Mouse (Mus musculus): ENCODE measurements at regions not wholly inside any gene's neighbourhood (a gene's known extent, or its start where the extent isn't known, plus 50 kb on each side); places are given as distances from the start of the nearest gene placed in this dataset.

DNA sequence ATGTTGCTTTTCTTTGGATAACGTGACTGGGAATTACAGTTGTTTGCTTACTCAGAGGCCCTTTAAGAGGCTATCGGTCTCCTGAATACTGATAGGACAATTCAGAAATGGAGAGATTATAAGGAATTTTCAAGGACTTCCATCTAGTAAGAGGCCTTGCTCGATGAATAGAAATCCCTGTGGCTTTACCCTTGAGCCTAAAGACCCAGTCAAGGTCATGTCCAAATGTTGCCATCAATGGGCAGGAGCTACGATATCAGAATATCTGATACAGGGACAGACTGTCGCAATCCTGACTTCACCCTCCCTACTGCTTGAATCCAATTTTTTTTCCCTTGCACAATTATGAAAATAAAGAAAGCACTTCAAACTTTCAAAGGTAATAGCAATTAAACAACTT lies 85.5 kb upstream of the Egflam start:
- H3K36me3 ChIP-seq (ENCODE audit: control insufficient read depth in 1 of 2, insufficient read depth in 2 of 2, low read length in 2 of 2), result no peaks in the 10 kb centered on the region
- H3K4me1 ChIP-seq (ENCODE audit: control insufficient read depth in 1 of 2, insufficient read depth in 2 of 2, low read length in 2 of 2), result no peaks in the 10 kb centered on the region; a peak in 1 of 4 replicates
- TF ChIP-seq USF2 (IDR thresholded peaks at IDR 0.05; ENCODE audit: borderline replicate concordance in 1 of 2, insufficient read depth in 1 of 2, low read depth in 1 of 2, low read length in 2 of 2) (no peak), ZMIZ1 (IDR thresholded peaks at IDR 0.05; ENCODE audit: low read depth, low read length) (no peak), GABPA (IDR thresholded peaks at IDR 0.05; ENCODE audit: low read depth, low read length) (no peak), TCF12 (IDR thresholded peaks at IDR 0.05; ENCODE audit: low read depth, low read length) (no peak), CHD1 (IDR thresholded peaks at IDR 0.05; ENCODE audit: low read depth, low read length) (no peak), JUND (IDR thresholded peaks at IDR 0.05; ENCODE audit: low read depth, low read length) (no peak), ZKSCAN1 (IDR thresholded peaks at IDR 0.05; ENCODE audit: low read depth, low read length) (no peak), ETS1 (IDR thresholded peaks at IDR 0.05; ENCODE audit: low read depth, low read length) (no peak), RCOR1 (IDR thresholded peaks at IDR 0.05; ENCODE audit: low read depth, low read length) (no peak), MEF2A (IDR thresholded peaks at IDR 0.05; ENCODE audit: extremely low read depth, insufficient replicate concordance, low read depth, low read length, poor library complexity, severe bottlenecking) (no peak), MAX (IDR thresholded peaks at IDR 0.05; ENCODE audit: low read length) (no peak), GATA1 (IDR thresholded peaks at IDR 0.05; ENCODE audit: low read depth, low read length) (no peak), UBTF (IDR thresholded peaks at IDR 0.05; ENCODE audit: borderline replicate concordance, insufficient read depth, low read depth, low read length) (no peak), HCFC1 (IDR thresholded peaks at IDR 0.05; ENCODE audit: low read depth, low read length) (no peak), NRF1 (IDR thresholded peaks at IDR 0.05; ENCODE audit: insufficient read depth, low read depth, low read length, poor library complexity, severe bottlenecking) (no peak), POLR2A (IDR thresholded peaks at IDR 0.05; ENCODE audit: control insufficient read depth in 1 of 2, insufficient read depth in 1 of 2, low read depth in 1 of 2, low read length in 2 of 2, poor library complexity in 1 of 2) (no peak)
- no peaks in the 10 kb centered on the region for H3K9me3 ChIP-seq (replicated peaks; ENCODE audit: insufficient read depth, low read length)
- H3K27ac ChIP-seq (ENCODE audit: control insufficient read depth, low read depth, low read length), result no peak overlapping the region
- H3K27me3 ChIP-seq (ENCODE audit: control insufficient read depth in 1 of 2, insufficient read depth in 2 of 2, low read length in 2 of 2), result peaks cover 3% of the 10 kb centered on the region in 2 experiments; a peak in 2 of 4 replicates
- peak overlapping the region in 1 of 2 experiments; percentile 30; a peak in 1 of 4 replicates for H3K4me3 ChIP-seq (ENCODE audit: control insufficient read depth in 1 of 2, insufficient read depth in 1 of 2, low read depth in 2 of 2, low read length in 2 of 2)
- no peak overlapping the region for H3K9ac ChIP-seq (ENCODE audit: control insufficient read depth, low read depth, low read length, poor library complexity, severe bottlenecking)
- DNase-seq (ENCODE audit: low read depth, low spot score), result no peak
- H3K79me2 ChIP-seq (ENCODE audit: control insufficient read depth, insufficient read depth, low read length, poor library complexity), result no peaks in the 10 kb centered on the region

DNA sequence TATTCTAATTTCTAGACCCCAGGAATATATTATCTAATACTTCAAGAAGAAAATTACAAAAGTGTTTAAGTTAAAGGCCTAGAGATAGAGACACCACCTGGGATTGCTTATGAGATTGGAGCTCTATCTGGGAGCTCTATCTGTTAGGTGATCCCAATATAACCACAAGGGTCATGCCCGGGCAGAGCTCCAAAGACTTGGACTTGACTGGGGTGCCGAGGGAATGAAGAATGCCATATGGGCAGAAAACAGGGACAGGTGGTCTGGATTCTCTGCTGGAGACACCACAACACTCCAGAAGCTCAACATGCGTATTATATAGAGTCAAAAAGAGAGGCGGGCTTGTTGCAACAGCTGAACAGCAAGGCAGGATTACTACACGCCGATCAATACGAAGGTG lies 92.9 kb upstream of the Egflam start:
- DNase-seq (ENCODE audit: low read depth, low spot score), result no peak
- Histone ChIP-seq H3K9me3 (replicated peaks; ENCODE audit: insufficient read depth, low read length) (no peaks in the 10 kb centered on the region), H3K36me3 (ENCODE audit: control insufficient read depth in 1 of 2, insufficient read depth in 2 of 2, low read length in 2 of 2) (no peaks in the 10 kb centered on the region), H3K79me2 (ENCODE audit: control insufficient read depth, insufficient read depth, low read length, poor library complexity) (no peaks in the 10 kb centered on the region), H3K27me3 (ENCODE audit: control insufficient read depth in 1 of 2, insufficient read depth in 2 of 2, low read length in 2 of 2) (peaks cover 2 to 3% of the 10 kb centered on the region in 2 experiments; a peak in 2 of 4 replicates), H3K4me1 (ENCODE audit: control insufficient read depth in 1 of 2, insufficient read depth in 2 of 2, low read length in 2 of 2) (no peaks in the 10 kb centered on the region), H3K4me3 (ENCODE audit: control insufficient read depth in 1 of 2, insufficient read depth in 1 of 2, low read depth in 2 of 2, low read length in 2 of 2) (no peak overlapping the region), H3K9ac (ENCODE audit: control insufficient read depth, low read depth, low read length, poor library complexity, severe bottlenecking) (no peak overlapping the region), H3K27ac (ENCODE audit: control insufficient read depth, low read depth, low read length) (no peak overlapping the region)
- TF ChIP-seq E2F4 (IDR thresholded peaks at IDR 0.05; ENCODE audit: borderline replicate concordance, low read depth, low read length), result no peak
- TF ChIP-seq TBP (IDR thresholded peaks at IDR 0.05; ENCODE audit: low read depth, low read length), result no peak
- no peak for TF ChIP-seq HCFC1 (IDR thresholded peaks at IDR 0.05; ENCODE audit: low read depth, low read length)
- TF ChIP-seq BHLHE40 (IDR thresholded peaks at IDR 0.05; ENCODE audit: borderline replicate concordance, low read depth, low read length), result no peak
- TF ChIP-seq USF2 (IDR thresholded peaks at IDR 0.05; ENCODE audit: borderline replicate concordance in 1 of 2, insufficient read depth in 1 of 2, low read depth in 1 of 2, low read length in 2 of 2), result no peak
- no peak for TF ChIP-seq POLR2AphosphoS2 (IDR thresholded peaks at IDR 0.05; ENCODE audit: low read length)
- no peak for TF ChIP-seq SMC3 (IDR thresholded peaks at IDR 0.05; ENCODE audit: low read depth, low read length)
- no peak for TF ChIP-seq MYC (IDR thresholded peaks at IDR 0.05; ENCODE audit: low read depth, low read length)
- TF ChIP-seq NRF1 (IDR thresholded peaks at IDR 0.05; ENCODE audit: insufficient read depth, low read depth, low read length, poor library complexity, severe bottlenecking), result no peak
- TF ChIP-seq KAT2A (conservative IDR thresholded peaks at IDR 0.05; ENCODE audit: low read depth, low read length), result no peak
- no peak for TF ChIP-seq ELF1 (IDR thresholded peaks at IDR 0.05; ENCODE audit: low read depth, low read length)
- TF ChIP-seq RAD21 (IDR thresholded peaks at IDR 0.05; ENCODE audit: low read depth, low read length), result no peak
- no peak for TF ChIP-seq ETS1 (IDR thresholded peaks at IDR 0.05; ENCODE audit: low read depth, low read length)
- TF ChIP-seq CHD1 (IDR thresholded peaks at IDR 0.05; ENCODE audit: low read depth, low read length), result no peak
- TF ChIP-seq RCOR1 (IDR thresholded peaks at IDR 0.05; ENCODE audit: low read depth, low read length), result no peak
- no peak for TF ChIP-seq EP300 (IDR thresholded peaks at IDR 0.05; ENCODE audit: low read depth in 1 of 2, low read length in 2 of 2)
- TF ChIP-seq CTCF (IDR thresholded peaks at IDR 0.05 in 2 of 3, conservative IDR thresholded peaks at IDR 0.05 in 1 of 3; ENCODE audit: control insufficient read depth in 1 of 3, insufficient read depth in 1 of 3, low read depth in 2 of 3, low read length in 3 of 3, poor library complexity in 1 of 3, severe bottlenecking in 1 of 3), result no peak
